Mouse (Mus musculus) brain, embryonic 14.5 days (tissue): Measurements from ENCODE around the gene Fut2.

ENCODE experiments used
- CTCF ChIP-seq: fragments of 200-500 bp; IDR thresholded peaks from 2 replicates; pipeline ENCODE4 v1.5.1; 2012; ENCODE audit warnings: inconsistent platforms, mild to moderate bottlenecking, moderate library complexity, borderline replicate concordance; ENCODE audit not compliant: insufficient read depth, insufficient read length; ENCODE audit errors: extremely low read depth
- POLR2A ChIP-seq: fragments of 200-500 bp; IDR thresholded peaks from 2 replicates; pipeline ENCODE4 v1.6.1; 2012; ENCODE audit warnings: mild to moderate bottlenecking, inconsistent platforms, borderline replicate concordance; ENCODE audit not compliant: poor library complexity, insufficient read depth, insufficient read length, severe bottlenecking; ENCODE audit errors: extremely low read depth

DNA sequence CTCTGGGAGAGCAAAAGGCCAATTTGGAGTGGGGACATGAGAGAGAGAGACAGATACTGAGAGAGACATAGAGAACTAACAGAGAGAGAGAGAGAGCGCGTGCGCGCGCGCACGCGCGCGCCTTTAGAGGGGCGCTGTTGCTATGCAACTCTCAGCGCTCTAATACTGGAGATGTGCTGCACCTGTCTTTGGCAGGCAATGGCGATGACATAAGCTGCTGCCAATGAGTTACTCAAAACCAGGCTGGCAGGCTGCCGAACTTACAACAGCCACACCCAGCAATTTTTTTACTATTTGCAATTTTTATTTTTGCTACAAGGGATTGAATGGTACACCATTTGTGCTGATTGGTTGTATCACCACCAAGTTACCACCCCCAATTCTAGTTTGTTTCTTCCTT, 1.6 kb upstream of the Fut2 start:
- TF ChIP-seq CTCF (no peak), POLR2A (no peak)
